Mouse (Mus musculus) neural tube, embryonic 12.5 days (tissue): Measurements from ENCODE around the gene Avil. TPM values are rescaled to one million over a fixed set of nuclear protein-coding genes. Genes with fewer than 3 reads are reported as not detected.

Source experiments
- ATAC-seq: fragments of 200-750 bp; cut with Nextera tagmentation; 2 replicates; pipeline ENCODE4 v1.8.0; 2017; ENCODE audit warnings: low read depth, mild to moderate bottlenecking, moderate TSS enrichment, moderate library complexity; ENCODE audit not compliant: low FRiP score
- H3K27ac ChIP-seq: fragments of 300-500 bp; sonication (generic); 2 replicates; pipeline ENCODE4 v1.5.1; 2016
- H3K27me3 ChIP-seq: fragments of 300-500 bp; sonication (generic); replicated peaks from 2 replicates; pipeline ENCODE4 v1.6.1; 2016; ENCODE audit warnings: mild to moderate bottlenecking
- H3K36me3 ChIP-seq: fragments of 300-500 bp; sonication (generic); 2 replicates; pipeline ENCODE4 v1.6.1; 2016; ENCODE audit warnings: mild to moderate bottlenecking
- H3K4me1 ChIP-seq: fragments of 300-500 bp; sonication (generic); 2 replicates; pipeline ENCODE4 v1.6.1; 2016
- H3K4me2 ChIP-seq: fragments of 300-500 bp; sonication (generic); replicated peaks from 2 replicates; pipeline ENCODE4 v1.6.1; 2016; ENCODE audit warnings: mild to moderate bottlenecking
- H3K4me3 ChIP-seq: fragments of 300-500 bp; sonication (generic); 2 replicates; pipeline ENCODE4 v1.5.1; 2016
- H3K9ac ChIP-seq: fragments of 300-500 bp; sonication (generic); 2 replicates; pipeline ENCODE4 v1.6.1; 2016; ENCODE audit warnings: mild to moderate bottlenecking
- H3K9me3 ChIP-seq: fragments of 300-500 bp; sonication (generic); 2 replicates; pipeline ENCODE4 v1.6.1; 2016; ENCODE audit warnings: mild to moderate bottlenecking
- WGBS: fragments of 180-500 bp; shearing (Covaris S2); methylation state at CpG from one replicate; pipeline ENCODE4 v1.1.7; 2016; 5-methylcytosine and 5-hydroxymethylcytosine counted together
- microRNA counts: library from miRNA; unstranded; fragments of <30 nt; microRNA quantifications from one replicate; lab custom pipeline; 2017
- microRNA-seq: library from miRNA; unstranded; fragments of <30 nt; microRNA quantifications from one replicate; pipeline ENCODE4, GENCODE M21; 2017
- polyA plus RNA-seq: library from polyadenylated mRNA; unstranded; fragments of >200 nt; fragmentation: Nextera tagmentation; extraction: Ambion mirVana; gene quantifications from 2 replicates; pipeline ENCODE4 v1.2.1, GENCODE M21; 2016

Gene Avil
- polyA plus RNA-seq, 1 experiment from 2014 or later = 10.0 TPM

DNA sequence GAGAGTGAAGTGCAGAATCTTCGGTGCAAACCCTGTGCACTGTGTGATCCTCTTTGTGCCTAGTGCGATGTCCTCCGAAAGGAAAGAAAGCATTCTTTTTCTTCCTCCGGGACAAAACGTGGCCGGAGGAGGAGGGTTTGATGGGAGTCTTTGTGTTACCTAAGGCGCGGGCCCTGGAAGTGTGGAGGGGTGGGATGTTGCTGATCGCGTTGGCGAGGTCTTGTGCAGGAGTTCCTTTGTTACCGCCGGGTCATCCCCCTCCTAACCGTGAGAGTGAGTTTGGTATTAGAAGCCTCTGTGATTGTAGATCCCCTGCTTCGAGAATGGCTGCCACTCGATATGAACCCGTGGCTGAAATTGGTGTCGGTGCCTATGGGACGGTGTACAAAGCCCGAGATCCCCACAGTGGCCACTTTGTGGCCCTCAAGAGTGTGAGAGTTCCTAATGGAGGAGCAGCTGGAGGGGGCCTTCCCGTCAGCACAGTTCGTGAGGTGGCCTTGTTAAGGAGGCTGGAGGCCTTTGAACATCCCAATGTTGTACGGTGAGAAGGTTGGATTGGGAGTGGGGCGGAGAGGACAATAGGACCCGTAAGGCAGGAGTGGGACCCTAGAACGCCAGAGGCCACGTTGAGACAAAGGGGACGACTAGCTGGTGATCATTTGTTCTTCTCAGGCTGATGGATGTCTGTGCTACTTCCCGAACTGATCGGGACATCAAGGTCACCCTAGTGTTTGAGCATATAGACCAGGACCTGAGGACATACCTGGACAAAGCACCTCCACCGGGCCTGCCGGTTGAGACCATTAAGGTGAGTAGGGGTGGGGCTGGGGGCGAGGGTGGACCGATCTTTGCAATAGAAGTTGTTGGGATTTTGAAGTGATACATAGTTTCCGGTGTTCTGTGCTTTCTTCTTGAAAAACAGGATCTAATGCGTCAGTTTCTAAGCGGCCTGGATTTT lies 63.7 kb downstream of the Avil start:
- Histone ChIP-seq H3K4me1 (peaks cover 42% of the 10 kb centered on the region), H3K9me3 (no peaks in the 10 kb centered on the region), H3K27ac (peak overlapping the region; percentile 57; the same call in 1 of the 2 replicates), H3K9ac (peak overlapping the region; percentile 93), H3K27me3 (no peaks in the 10 kb centered on the region), H3K4me3 (peak overlapping the region; percentile 81), H3K36me3 (peaks cover 40% of the 10 kb centered on the region), H3K4me2 (peak overlapping the region; percentile 90)
- 13% methylated on average over 37 of the region's 37 CpGs for WGBS
- no peak; the same call in 1 of the 2 replicates for ATAC-seq

GRCm38 (mm10) chr10:127065981-127066380 lies 65.5 kb downstream of the Avil start:
- Histone ChIP-seq H3K9ac (no peak overlapping the region), H3K9me3 (no peaks in the 10 kb centered on the region), H3K36me3 (peaks cover 40% of the 10 kb centered on the region), H3K4me2 (peak overlapping the region; percentile 18; the same call in 1 of the 2 replicates), H3K27ac (no peak overlapping the region), H3K27me3 (no peaks in the 10 kb centered on the region), H3K4me3 (no peak overlapping the region), H3K4me1 (peaks cover 41% of the 10 kb centered on the region)
- WGBS = 93% methylated on average over 9 of the region's 9 CpGs
- ATAC-seq = no peak

GRCm38 (mm10) chr10:127066519-127067018 lies 66.1 kb downstream of the Avil start:
- Histone ChIP-seq H3K27me3 (no peaks in the 10 kb centered on the region), H3K4me1 (peaks cover 44% of the 10 kb centered on the region), H3K4me2 (peak overlapping the region; percentile 9; the same call in 1 of the 2 replicates), H3K27ac (no peak overlapping the region), H3K9me3 (no peaks in the 10 kb centered on the region), H3K36me3 (peaks cover 40% of the 10 kb centered on the region), H3K4me3 (no peak overlapping the region), H3K9ac (no peak overlapping the region)
- WGBS = 92% methylated on average over 14 of the region's 14 CpGs
- no peak for ATAC-seq

- ATAC-seq = no peak
Observed at GRCm38 (mm10) chr10:127068360-127069038, 68.0 kb downstream of the Avil start.

GRCm38 (mm10) chr10:127069281-127070189 lies 69.0 kb downstream of the Avil start:
- ATAC-seq = peak; percentile 80
- Histone ChIP-seq H3K27me3 (no peaks in the 10 kb centered on the region), H3K36me3 (peaks cover 40% of the 10 kb centered on the region), H3K4me3 (peak overlapping the region; percentile 55), H3K9ac (peak overlapping the region; percentile 64), H3K4me1 (peaks cover 43% of the 10 kb centered on the region), H3K4me2 (peak overlapping the region; percentile 96), H3K9me3 (no peaks in the 10 kb centered on the region), H3K27ac (peak overlapping the region; percentile 69)
- 10% methylated on average over 30 of the region's 30 CpGs for WGBS

More at GRCm38 (mm10) chr10:127068360-127069038, 68.0 kb downstream of the Avil start:
- 83% methylated on average over 9 of the region's 9 CpGs for WGBS
- H3K9ac ChIP-seq = peak overlapping the region; percentile 64
- peaks cover 44% of the 10 kb centered on the region for H3K4me1 ChIP-seq
- no peaks in the 10 kb centered on the region for H3K9me3 ChIP-seq
- H3K4me2 ChIP-seq = peak overlapping the region; percentile 96
- no peaks in the 10 kb centered on the region for H3K27me3 ChIP-seq
- H3K27ac ChIP-seq = no peak overlapping the region
- H3K4me3 ChIP-seq = peak overlapping the region; percentile 55
- peaks cover 40% of the 10 kb centered on the region for H3K36me3 ChIP-seq

MicroRNAs within 50 kb of the gene (microRNA counts, 519-probe panel; counts per million panel counts)
- microRNA mmu-miR-26a (lab: Ali Mortazavi, UCI) (342 counts per million, percentile 67 among the panel's probes with 10 or more counts), microRNA mmu-miR-546 (lab: Ali Mortazavi, UCI) (342 counts per million, percentile 67 among the panel's probes with 10 or more counts)

Small RNAs within 50 kb of the gene (microRNA-seq; reads per million reads assigned to microRNA genes)
- 20.8 reads per million, percentile 31 among the genes with 10 or more reads in this experiment for gene Mir26a-2
- gene Mir546 = not detected

Other genes with a start within 250 kb of the Avil start
- 12.8 and 13.1 TPM in 2 replicates for gene Atp23, start 99.4 kb upstream of the Avil start, polyA plus RNA-seq
- 39.4 and 42.6 TPM in 2 replicates for gene Ctdsp2, start 22.0 kb upstream of the Avil start, polyA plus RNA-seq
- 70.7 and 70.9 TPM in 2 replicates for gene Tsfm, start 30.1 kb downstream of the Avil start, polyA plus RNA-seq
- gene Mettl1, start 40.7 kb downstream of the Avil start, polyA plus RNA-seq = 31.5 and 32.5 TPM in 2 replicates
- gene Eef1akmt3, start 40.8 kb downstream of the Avil start, polyA plus RNA-seq = 0.15 and 0.17 TPM in 2 replicates
- 0.13 and 0.25 TPM in 2 replicates for gene Cyp27b1, start 47.5 kb downstream of the Avil start, polyA plus RNA-seq
- gene March9, start 59.5 kb downstream of the Avil start, polyA plus RNA-seq = 6.1 TPM in 2 replicates
- gene Cdk4, start 62.8 kb downstream of the Avil start, polyA plus RNA-seq = 1,857 and 1,896 TPM in 2 replicates
- 137 and 147 TPM in 2 replicates for gene Tspan31, start 69.6 kb downstream of the Avil start, polyA plus RNA-seq
- 1.1 and 1.3 TPM in 2 replicates for gene Agap2, start 74.6 kb downstream of the Avil start, polyA plus RNA-seq
- gene Os9, start 120.4 kb downstream of the Avil start, polyA plus RNA-seq = 118 and 123 TPM in 2 replicates
- 29.2 and 31.5 TPM in 2 replicates for gene B4galnt1, start 164.5 kb downstream of the Avil start, polyA plus RNA-seq
- 1.5 and 1.8 TPM in 2 replicates for gene Slc26a10, start 179.9 kb downstream of the Avil start, polyA plus RNA-seq
- 43.3 and 43.6 TPM in 2 replicates for gene Arhgef25, start 189.4 kb downstream of the Avil start, polyA plus RNA-seq
- gene Dtx3, start 195.0 kb downstream of the Avil start, polyA plus RNA-seq = 189 and 199 TPM in 2 replicates
- gene Pip4k2c, start 210.9 kb downstream of the Avil start, polyA plus RNA-seq = 22.0 and 22.4 TPM in 2 replicates